Mouse (Mus musculus) heart, adult 2 months (tissue): ENCODE data around the gene Cpne2. TPM values are rescaled to one million over a fixed set of nuclear protein-coding genes. Genes with fewer than 3 reads are reported as not detected.

Experiments
- DNase-seq, 2 experiments: peaks; one replicate each; pipeline ENCODE4 v3.0.0; 2021
- H3K27ac ChIP-seq: fragments of 200-600 bp; 2 replicates; pipeline ENCODE4 v1.8.1; 2022
- H3K27me3 ChIP-seq: fragments of 200-500 bp; 2 replicates; pipeline ENCODE4 v1.6.1; 2012; ENCODE audit warnings: mild to moderate bottlenecking, low read length, inconsistent platforms, mixed read lengths; ENCODE audit not compliant: control insufficient read depth, insufficient read depth
- H3K36me3 ChIP-seq: fragments of 200-500 bp; 2 replicates; pipeline ENCODE4 v1.6.1; 2012; ENCODE audit warnings: low read length, inconsistent platforms; ENCODE audit not compliant: control insufficient read depth, insufficient read depth
- H3K4me1 ChIP-seq: fragments of 200-500 bp; 2 replicates; pipeline ENCODE4 v1.6.1; 2011; ENCODE audit warnings: low read length; ENCODE audit not compliant: control insufficient read depth, insufficient read depth
- H3K4me3 ChIP-seq: fragments of 200-600 bp; 2 replicates; pipeline ENCODE4 v1.8.1; 2022
- H3K79me2 ChIP-seq: fragments of 200-500 bp; replicated peaks from 2 replicates; pipeline ENCODE4 v1.6.1; 2012; ENCODE audit warnings: mild to moderate bottlenecking, inconsistent platforms, low read length, moderate library complexity, mixed read lengths; ENCODE audit not compliant: control insufficient read depth, insufficient read depth
- H3K9ac ChIP-seq: fragments of 200-500 bp; 2 replicates; pipeline ENCODE4 v1.6.1; 2012; ENCODE audit warnings: low read depth, mild to moderate bottlenecking, control low read depth, inconsistent platforms, low read length, mixed read lengths
- CTCF ChIP-seq: fragments of 200-600 bp; IDR thresholded peaks from 2 replicates; pipeline ENCODE4 v1.8.1; 2022; ENCODE audit warnings: antibody characterized with exemption, mild to moderate bottlenecking, moderate library complexity
- EP300 ChIP-seq: fragments of 200-500 bp; IDR thresholded peaks from 2 replicates; pipeline ENCODE4 v1.6.1; 2011; ENCODE audit warnings: low read depth, low read length, control low read depth; ENCODE audit not compliant: insufficient read depth
- POLR2A ChIP-seq: fragments of 200-500 bp; IDR thresholded peaks from 2 replicates; pipeline ENCODE4 v1.6.1; 2011; ENCODE audit warnings: mild to moderate bottlenecking, low read depth, low read length, control low read depth; ENCODE audit not compliant: insufficient read depth
- WGBS: fragments of 180-500 bp; shearing (Covaris S2); methylation state at CpG from one replicate; pipeline ENCODE4 v1.1.7; 2018; 5-methylcytosine and 5-hydroxymethylcytosine counted together
- intact Hi-C: fragments of 180-260 bp; cut with DNase I; formaldehyde crosslinking; loops from one replicate; pipeline ENCODE4 v1.15.1; 2025
- polyA plus RNA-seq: library from polyadenylated mRNA; depleted of rRNA; stranded (reverse); fragments of >200 nt; gene quantifications from 2 replicates; pipeline ENCODE4 v1.2.3, GENCODE M21; 2012
- total RNA-seq, 2 experiments: library from RNA; stranded (reverse); gene quantifications; 2 replicates each; pipeline ENCODE4 v1.2.3; 2021

The Cpne2 gene
- total and polyA plus RNA-seq, 3 experiments, result 3.4 to 14.1 (median 3.9) TPM

DNA sequence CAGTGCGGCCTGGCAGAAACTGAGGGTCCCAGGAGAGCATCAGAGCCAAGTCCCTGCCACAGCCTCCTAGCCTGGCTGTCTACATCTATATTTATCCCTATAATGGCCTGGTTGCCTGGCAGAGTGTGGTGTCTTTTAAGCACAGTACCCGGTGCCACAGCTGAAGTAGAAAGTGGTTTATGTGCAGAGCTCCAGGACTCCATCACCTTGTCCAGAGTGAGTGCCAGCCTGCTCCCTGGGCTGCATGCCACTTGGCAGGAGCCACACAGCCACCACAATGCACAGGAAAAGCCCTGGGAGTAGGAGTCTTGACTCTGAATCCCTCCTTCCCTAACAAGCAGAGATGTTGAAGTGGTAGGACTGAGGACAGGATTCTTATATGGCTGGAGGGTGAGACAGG, 4.7 kb downstream of the Cpne2 start:
- H3K27me3 ChIP-seq, result no peaks in the 10 kb centered on the region
- peak; percentile 42 to 65 for DNase-seq
- H3K4me1 ChIP-seq, result peaks cover 10% of the 10 kb centered on the region
- TF ChIP-seq EP300 (no peak), CTCF (no peak), POLR2A (no peak)
- no peaks in the 10 kb centered on the region for H3K79me2 ChIP-seq
- 58% methylated on average over 2 of the region's 2 CpGs for WGBS
- intact Hi-C loops, result no loop called here
- no peak overlapping the region for H3K27ac ChIP-seq
- no peaks in the 10 kb centered on the region for H3K36me3 ChIP-seq
- no peak overlapping the region for H3K4me3 ChIP-seq
- H3K9ac ChIP-seq, result no peak overlapping the region

DNA sequence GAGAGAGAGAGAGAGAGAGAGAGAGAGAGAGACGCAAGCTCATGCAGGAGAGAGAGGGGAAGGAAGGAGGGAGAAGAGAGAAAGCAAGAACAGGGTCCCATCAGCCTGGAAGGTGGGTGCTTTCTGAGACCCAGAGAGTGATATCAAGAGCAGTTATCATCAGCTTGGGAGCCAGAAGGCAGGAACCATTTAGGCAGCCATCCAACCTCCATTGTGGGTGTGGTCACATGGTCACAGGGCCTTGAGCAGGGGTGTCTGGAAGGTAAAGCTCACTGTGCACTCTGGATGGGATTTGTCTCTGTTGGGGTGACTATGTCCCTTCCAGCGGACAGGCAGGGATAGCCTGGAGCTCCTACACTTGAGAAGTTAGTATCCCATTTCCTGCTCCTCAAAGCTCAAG, 7.2 kb downstream of the Cpne2 start:
- no peak overlapping the region for H3K9ac ChIP-seq
- H3K4me1 ChIP-seq, result peaks cover 10% of the 10 kb centered on the region
- no peaks in the 10 kb centered on the region for H3K27me3 ChIP-seq
- H3K27ac ChIP-seq, result no peak overlapping the region
- no peaks in the 10 kb centered on the region for H3K36me3 ChIP-seq
- TF ChIP-seq EP300 (no peak), CTCF (no peak), POLR2A (no peak)
- DNase-seq, result no peak
- 58% methylated on average over 2 of the region's 2 CpGs for WGBS
- intact Hi-C loops, result no loop called here
- no peaks in the 10 kb centered on the region for H3K79me2 ChIP-seq
- no peak overlapping the region for H3K4me3 ChIP-seq

- H3K36me3 ChIP-seq, result no peaks in the 10 kb centered on the region
- H3K9ac ChIP-seq, result no peak overlapping the region
- intact Hi-C loops, result no loop called here
- H3K27ac ChIP-seq, result no peak overlapping the region
- H3K4me1 ChIP-seq, result peaks cover 9% of the 10 kb centered on the region
- DNase-seq, result no peak
- no peak for TF ChIP-seq CTCF
- TF ChIP-seq EP300, result no peak
- TF ChIP-seq POLR2A, result no peak
- no peaks in the 10 kb centered on the region for H3K79me2 ChIP-seq
- H3K4me3 ChIP-seq, result no peak overlapping the region
- WGBS, result 74% methylated on average over 18 of the region's 18 CpGs
- no peaks in the 10 kb centered on the region for H3K27me3 ChIP-seq
Observed at GRCm38 (mm10) chr8:94540889-94541795, 8.4 kb downstream of the Cpne2 start.

GRCm38 (mm10) chr8:94543981-94544380, 11.2 kb downstream of the Cpne2 start:
- Histone ChIP-seq H3K36me3 (no peaks in the 10 kb centered on the region), H3K27me3 (no peaks in the 10 kb centered on the region), H3K79me2 (no peaks in the 10 kb centered on the region), H3K4me1 (peaks cover 2% of the 10 kb centered on the region), H3K9ac (no peak overlapping the region), H3K4me3 (no peak overlapping the region), H3K27ac (no peak overlapping the region)
- intact Hi-C loops, result no loop called here
- TF ChIP-seq EP300 (no peak), CTCF (no peak), POLR2A (no peak)
- no peak for DNase-seq
- WGBS, result 82% methylated on average over 8 of the region's 8 CpGs

GRCm38 (mm10) chr8:94549041-94549440, 16.3 kb downstream of the Cpne2 start:
- H3K4me1 ChIP-seq, result peaks cover 8% of the 10 kb centered on the region
- no peaks in the 10 kb centered on the region for H3K79me2 ChIP-seq
- intact Hi-C loops, result no loop called here
- DNase-seq, result no peak
- H3K27me3 ChIP-seq, result no peaks in the 10 kb centered on the region
- H3K9ac ChIP-seq, result no peak overlapping the region
- H3K27ac ChIP-seq, result peak overlapping the region; percentile 72
- no peak overlapping the region for H3K4me3 ChIP-seq
- no peak for TF ChIP-seq POLR2A
- WGBS, result 62% methylated on average over 5 of the region's 5 CpGs
- peaks cover 5% of the 10 kb centered on the region; the same call in 1 of the 2 replicates for H3K36me3 ChIP-seq

- Histone ChIP-seq H3K4me3 (no peak overlapping the region), H3K27ac (peak overlapping the region; percentile 72), H3K27me3 (no peaks in the 10 kb centered on the region), H3K9ac (no peak overlapping the region), H3K79me2 (no peaks in the 10 kb centered on the region), H3K4me1 (peaks cover 8% of the 10 kb centered on the region), H3K36me3 (peaks cover 5% of the 10 kb centered on the region; the same call in 1 of the 2 replicates)
- intact Hi-C loops, result no loop called here
- WGBS, result 35% methylated on average over 5 of the region's 5 CpGs
- TF ChIP-seq CTCF, result no peak
- TF ChIP-seq EP300, result no peak
- TF ChIP-seq POLR2A, result no peak
- DNase-seq, result no peak
Observed at GRCm38 (mm10) chr8:94549482-94549881, 16.7 kb downstream of the Cpne2 start.
